Mouse (Mus musculus) thymus, postnatal 4 days (tissue): ENCODE results near the gene Klhl10.

Experiments used
- DNase-seq: peaks from one replicate; pipeline ENCODE4 v3.0.0; 2021

Klhl10 gene

GRCm38 (mm10) chr11:100408835-100409462, 32.8 kb upstream of the Klhl10 start:
- peak; percentile 63 for DNase-seq

- peak; percentile 69 for DNase-seq
Observed at GRCm38 (mm10) chr11:100409686-100410085, 32.0 kb upstream of the Klhl10 start.

- DNase-seq: peak; percentile 64
Observed at GRCm38 (mm10) chr11:100411736-100412135, 30.0 kb upstream of the Klhl10 start.

- no peak for DNase-seq
Observed at GRCm38 (mm10) chr11:100413541-100413940, 28.2 kb upstream of the Klhl10 start.

- DNase-seq: peak; percentile 88
Observed at GRCm38 (mm10) chr11:100414021-100414913, 27.4 kb upstream of the Klhl10 start, which contains the start of gene P3h4. TSS of gene P3h4 (minus strand) at chr11:100414836.

- DNase-seq: peak; percentile 43
Observed at GRCm38 (mm10) chr11:100414914-100415822, 26.5 kb upstream of the Klhl10 start, which contains the start of gene Fkbp10. TSS of gene Fkbp10 (plus strand) at chr11:100415697.

- no peak for DNase-seq
Observed at GRCm38 (mm10) chr11:100421537-100421936, 20.2 kb upstream of the Klhl10 start.

GRCm38 (mm10) chr11:100423836-100424235, 17.9 kb upstream of the Klhl10 start:
- DNase-seq: no peak

- DNase-seq: peak; percentile 87
Observed at GRCm38 (mm10) chr11:100425851-100426250, 15.9 kb upstream of the Klhl10 start.

- DNase-seq: no peak
Observed at GRCm38 (mm10) chr11:100426820-100427219, 14.9 kb upstream of the Klhl10 start.

GRCm38 (mm10) chr11:100428612-100429199, 13.0 kb upstream of the Klhl10 start:
- no peak for DNase-seq

GRCm38 (mm10) chr11:100430052-100430451, 11.7 kb upstream of the Klhl10 start:
- DNase-seq: no peak

GRCm38 (mm10) chr11:100432002-100432401, 9.7 kb upstream of the Klhl10 start:
- no peak for DNase-seq

- DNase-seq: no peak
Observed at GRCm38 (mm10) chr11:100435678-100436246, 6.0 kb upstream of the Klhl10 start.

GRCm38 (mm10) chr11:100437901-100438300, 3.8 kb upstream of the Klhl10 start:
- no peak for DNase-seq

GRCm38 (mm10) chr11:100440691-100441522, 810 bp upstream of the Klhl10 start:
- peak; percentile 91 for DNase-seq

- DNase-seq: no peak
Observed at GRCm38 (mm10) chr11:100442625-100443024, 908 bp downstream of the Klhl10 start.

- DNase-seq: no peak
Observed at GRCm38 (mm10) chr11:100457247-100457646, 15.5 kb downstream of the Klhl10 start.

GRCm38 (mm10) chr11:100457711-100458110, 16.0 kb downstream of the Klhl10 start:
- DNase-seq: no peak

- no peak for DNase-seq
Observed at GRCm38 (mm10) chr11:100462699-100463098, 21.0 kb downstream of the Klhl10 start.

GRCm38 (mm10) chr11:100465229-100465792, 23.6 kb downstream of the Klhl10 start:
- no peak for DNase-seq
